Mouse (Mus musculus): ENCODE measurements at regions not wholly inside any gene's neighbourhood (a gene's known extent, or its start where the extent isn't known, plus 50 kb on each side); places are given as distances from the start of the nearest gene placed in this dataset.

DNA sequence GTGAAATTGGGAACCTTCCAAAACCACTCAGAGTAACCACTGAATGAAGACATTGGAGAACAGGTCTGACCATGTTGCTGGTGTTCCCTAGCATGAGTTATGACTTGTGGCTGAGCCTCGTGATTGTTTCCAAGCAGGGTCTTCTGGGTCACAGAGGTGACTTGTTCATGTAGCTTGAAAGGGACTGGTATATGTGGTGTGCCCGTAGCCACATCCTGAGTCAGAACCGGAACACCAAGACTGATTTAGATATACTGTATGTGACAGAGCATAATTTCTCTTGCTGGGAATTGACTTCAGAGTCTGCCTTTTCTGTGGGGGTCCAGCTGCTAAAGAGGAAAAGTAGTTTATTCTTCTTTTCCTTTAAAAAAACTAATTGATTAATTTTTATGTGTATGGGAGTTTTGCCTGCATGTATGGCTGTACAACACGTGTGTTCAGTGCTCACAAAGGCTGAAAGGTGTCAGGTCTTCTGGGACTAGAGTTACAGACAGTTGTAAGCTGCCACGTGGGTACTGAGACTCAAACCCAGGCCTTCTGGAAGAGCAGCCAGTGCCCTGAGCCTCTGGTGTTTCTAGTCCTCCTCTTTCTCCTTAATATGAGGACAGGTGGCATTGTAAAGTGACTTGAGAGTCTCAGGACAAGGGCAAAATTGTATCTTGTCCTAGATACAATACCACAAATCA is 139.3 kb upstream of the Spdye4c start:
- no peak for ATAC-seq (replicated peaks; ENCODE audit: low FRiP score, poor library complexity, severe bottlenecking)

DNA sequence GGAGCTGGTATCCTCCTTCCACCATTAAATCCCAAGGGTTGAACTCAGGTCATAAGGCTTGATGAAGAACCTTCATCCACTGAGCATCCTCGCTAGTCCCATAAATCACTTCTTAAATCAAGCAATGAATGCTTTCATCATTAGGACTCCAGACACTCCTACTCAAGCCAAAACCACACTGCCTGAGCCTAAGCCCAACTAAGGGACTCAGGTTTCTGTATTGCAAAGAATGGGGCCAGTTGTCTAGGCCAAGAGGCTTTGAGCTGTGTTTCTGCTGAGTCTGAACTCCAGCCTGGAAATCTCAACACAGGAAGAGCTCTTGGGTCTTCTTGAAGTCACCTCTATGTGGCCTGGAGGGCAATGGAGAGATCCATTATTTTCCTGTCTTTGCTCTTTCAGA is 138.4 kb upstream of the Spdye4c start:
- ATAC-seq (replicated peaks; ENCODE audit: low FRiP score, poor library complexity, severe bottlenecking), result no peak

DNA sequence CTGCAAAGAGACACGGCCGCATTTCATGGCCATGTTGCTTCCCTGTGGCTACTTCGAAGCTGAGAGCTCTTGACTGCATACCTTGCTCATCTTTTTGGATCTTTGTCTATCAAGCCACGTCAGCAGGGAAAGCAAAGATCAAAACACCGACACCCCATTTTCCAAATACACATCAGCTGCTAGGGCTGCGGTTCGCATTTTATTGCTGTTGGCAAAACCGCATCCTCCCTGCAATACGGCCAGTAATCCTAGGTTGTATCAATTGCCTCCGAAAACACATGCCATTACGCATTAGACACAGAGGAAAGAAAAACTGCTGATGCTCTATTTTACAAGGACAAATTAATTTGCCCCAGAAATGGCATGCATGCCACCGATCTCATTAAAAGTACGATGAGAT is 136.5 kb upstream of the Spdye4c start:
- ATAC-seq (replicated peaks; ENCODE audit: low FRiP score, poor library complexity, severe bottlenecking), result no peak

DNA sequence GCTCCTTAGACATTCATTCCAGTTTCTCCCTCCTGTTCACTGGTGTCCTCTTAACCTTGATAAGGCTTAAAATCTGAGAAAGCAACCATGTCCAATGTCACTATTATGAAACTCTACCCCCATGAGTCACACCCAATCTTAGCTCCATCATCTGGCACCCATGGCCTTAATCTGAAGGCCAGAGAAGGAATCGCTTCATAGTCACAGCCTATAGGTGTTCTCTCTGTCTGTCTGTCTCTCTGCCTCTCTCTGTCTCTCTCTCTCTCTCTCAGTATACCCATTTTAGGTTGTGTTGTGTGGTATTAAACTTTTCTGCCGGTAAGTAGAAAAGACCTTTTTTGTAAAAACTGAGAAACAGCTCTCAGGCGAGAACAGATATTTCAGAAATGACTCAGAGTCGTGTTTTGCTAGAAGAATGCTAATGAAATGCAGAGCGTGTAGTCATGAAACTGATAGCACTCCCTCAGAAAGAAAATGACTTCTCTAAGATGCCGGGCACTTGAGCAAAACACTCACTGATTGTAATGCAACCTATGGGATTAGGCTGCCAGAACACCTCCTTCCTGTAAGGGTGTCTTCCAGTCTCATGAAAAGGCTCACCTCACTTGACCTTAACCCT is 133.3 kb upstream of the Spdye4c start:
- ATAC-seq (replicated peaks; ENCODE audit: low FRiP score, poor library complexity, severe bottlenecking), result no peak

DNA sequence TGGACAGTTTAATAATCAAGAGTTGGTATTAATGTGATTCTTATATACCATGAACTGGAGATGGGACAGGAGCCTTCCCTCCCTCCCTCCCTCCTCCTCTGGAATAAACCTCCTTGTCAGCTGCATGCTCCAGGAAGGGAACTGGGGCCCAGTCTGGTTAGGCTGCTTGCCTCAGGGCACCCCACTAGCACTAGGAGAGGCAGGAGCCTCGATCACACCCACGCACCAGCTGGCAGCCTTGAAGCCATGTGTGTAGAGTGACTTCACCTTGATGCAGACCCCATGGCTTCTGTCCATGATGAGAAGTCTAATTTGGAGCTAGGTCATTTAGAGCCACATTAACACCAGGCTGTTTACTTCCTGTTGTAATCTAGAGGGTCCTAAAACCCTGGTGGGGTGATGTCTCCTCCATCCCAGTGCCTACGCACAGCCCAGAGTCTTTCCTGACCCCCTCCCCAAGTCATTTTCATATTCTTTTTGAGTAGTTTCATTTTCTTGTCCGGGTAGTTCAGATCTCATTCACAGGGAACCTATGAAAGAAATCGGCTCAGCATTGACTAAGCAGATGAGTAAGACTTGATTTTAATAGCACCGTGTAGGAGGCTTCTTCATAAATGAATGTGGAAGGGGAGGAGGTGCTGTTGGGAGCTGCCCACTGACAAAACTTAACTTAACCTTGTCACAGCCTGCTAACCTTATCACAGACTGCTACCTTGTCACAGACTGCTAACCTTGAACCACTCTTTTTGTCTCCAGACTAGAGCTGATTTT is 125.6 kb upstream of the Spdye4c start:
- no peak for ATAC-seq (replicated peaks; ENCODE audit: low FRiP score, poor library complexity, severe bottlenecking)

DNA sequence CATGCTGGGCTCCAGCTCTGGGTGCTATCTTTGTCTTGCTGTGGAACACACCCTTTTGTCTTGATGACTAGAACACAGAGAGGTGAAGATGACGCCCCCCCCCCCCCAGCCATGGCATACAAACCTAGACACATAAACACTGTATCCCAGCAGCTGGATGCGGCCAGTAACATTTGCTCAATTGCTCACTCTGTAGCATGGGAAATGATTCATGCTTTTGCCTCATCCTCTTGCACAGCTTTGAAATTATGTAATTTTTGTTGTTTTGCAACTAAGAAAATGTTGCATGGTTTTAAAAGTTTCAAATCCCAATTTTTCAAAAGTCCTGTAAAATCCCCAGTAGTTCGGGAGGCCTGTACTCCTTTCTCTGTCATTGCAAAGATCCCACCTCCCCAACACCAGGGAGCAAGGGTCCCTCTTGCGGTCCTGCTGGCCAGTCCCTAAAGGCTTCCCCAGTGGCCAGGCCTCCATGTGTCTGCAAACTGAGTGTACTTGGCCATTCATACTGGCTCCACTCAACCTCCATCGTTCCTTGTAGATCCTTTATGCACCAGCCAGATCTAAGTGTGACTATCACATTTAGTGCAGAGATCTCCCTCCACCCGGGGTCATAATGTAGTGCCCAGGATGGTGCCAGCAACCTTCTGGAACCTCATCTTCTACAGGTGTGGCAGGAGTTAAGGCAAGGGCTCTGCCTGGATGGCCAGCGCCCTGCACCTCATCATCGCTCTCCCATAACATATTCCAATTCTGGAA is 123.3 kb upstream of the Spdye4c start:
- no peak for ATAC-seq (replicated peaks; ENCODE audit: low FRiP score, poor library complexity, severe bottlenecking)

DNA sequence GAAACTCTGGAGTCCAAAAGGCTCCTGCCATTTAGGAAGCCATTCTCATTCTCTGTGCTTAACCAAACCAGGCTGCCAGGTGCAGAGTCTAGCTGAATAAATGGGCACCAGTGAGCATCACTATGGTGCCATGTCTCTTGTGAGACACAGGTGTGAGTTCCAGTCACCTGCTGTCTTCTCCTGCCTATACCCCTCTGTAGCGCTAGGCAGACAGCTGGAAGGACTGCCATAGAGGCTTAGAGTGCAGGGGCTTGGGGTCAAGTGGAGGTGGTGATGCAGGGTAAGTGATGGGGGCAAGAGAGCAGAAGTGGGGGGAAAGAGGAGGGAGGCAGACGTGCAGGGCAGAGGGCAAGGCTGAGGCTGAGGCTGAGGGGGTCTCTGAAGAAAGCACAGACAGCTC is 122.7 kb upstream of the Spdye4c start:
- no peak for ATAC-seq (replicated peaks; ENCODE audit: low FRiP score, poor library complexity, severe bottlenecking)

DNA sequence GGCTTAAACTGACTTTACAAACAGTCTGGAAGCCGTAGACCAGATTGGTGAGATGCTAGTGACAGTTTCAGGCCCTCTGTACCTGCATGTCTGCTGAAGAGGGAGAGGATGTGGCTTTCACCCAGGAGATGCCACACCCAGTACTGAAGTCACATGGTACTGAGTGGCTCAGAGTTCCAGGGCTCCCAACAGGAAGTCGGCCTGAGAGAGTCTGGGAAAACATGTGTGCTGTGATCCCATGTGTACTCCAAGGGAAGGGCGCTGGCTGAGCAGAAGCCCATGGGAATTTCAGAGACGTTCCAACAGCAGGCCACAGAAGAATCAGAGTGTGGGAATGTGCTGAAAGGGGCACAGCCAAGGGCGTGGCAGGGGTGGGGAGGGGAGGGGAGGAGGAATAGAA is 120.7 kb upstream of the Spdye4c start:
- no peak for ATAC-seq (replicated peaks; ENCODE audit: low FRiP score, poor library complexity, severe bottlenecking)

DNA sequence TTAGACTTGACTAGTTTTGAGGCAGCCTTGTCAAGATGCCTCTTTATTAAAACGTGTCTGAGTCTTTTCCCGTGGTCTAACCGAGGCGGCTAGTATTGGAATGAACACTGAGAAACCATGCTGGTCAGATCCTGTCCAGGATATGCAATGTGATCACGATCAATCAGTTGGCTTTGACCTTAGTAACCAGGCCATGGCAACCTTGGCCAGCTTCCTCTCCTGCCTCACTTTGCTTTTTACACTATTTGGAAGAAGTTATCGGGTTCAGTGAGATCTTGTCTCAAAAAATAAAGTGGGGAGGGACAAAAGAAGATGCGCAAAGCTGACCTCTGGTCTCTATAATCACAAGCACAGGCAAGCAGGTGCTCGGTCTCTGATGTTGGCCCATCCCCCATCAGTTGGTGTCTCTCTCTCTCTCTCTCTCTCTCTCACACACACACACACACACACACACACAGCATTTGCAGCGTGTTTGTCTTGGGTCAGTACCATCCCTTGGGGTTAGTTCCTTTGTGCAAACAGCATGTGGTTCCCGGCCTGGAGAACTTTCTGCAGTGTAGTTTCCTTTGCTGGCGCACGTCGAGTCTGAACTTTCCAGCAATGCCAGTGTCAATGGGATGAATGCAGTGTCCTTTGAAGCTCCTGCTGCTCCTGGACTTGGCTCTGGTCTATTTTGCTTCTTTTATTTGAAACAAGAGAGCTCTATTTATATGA is 117.6 kb upstream of the Spdye4c start:
- no peak for ATAC-seq (replicated peaks; ENCODE audit: low FRiP score, poor library complexity, severe bottlenecking)

DNA sequence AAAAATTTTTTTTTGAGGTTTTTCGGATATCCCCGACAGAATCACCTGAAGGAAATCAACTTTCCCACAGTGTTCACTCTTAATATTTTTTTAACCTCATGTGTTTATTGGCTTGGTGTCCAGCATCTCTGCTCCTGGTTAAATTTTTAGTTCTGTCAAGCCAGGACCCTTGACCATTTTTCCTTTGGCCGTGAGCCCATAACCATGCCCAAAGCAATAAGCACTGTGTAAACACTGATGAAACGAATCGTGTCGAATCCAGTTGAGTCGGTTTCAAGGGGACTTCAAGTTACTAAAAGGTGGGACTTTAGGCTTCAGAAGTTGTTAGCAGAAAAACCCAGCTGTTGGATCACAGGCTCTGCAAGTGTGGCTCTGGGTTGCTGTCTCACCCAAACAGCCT is 117.0 kb upstream of the Spdye4c start:
- no peak for ATAC-seq (replicated peaks; ENCODE audit: low FRiP score, poor library complexity, severe bottlenecking)

DNA sequence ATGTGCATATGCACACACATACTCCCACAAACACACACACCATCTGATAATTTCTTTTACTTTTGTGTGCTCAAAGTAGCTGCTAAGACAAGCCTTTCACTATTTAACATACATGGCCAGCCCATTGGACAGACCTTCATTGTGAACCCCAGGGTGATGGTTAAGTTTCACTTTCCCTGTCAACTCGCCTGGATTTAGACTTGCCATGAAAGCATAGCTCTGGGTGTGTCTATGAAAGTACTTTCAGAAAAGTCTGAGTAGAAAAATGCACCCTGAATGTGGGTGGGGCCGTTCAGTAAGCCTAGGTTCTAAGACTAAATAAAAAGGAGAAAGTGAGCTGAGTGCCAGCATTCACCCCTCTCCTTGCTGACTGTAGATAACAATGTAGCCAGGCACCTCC is 113.8 kb upstream of the Spdye4c start:
- no peak for ATAC-seq (replicated peaks; ENCODE audit: low FRiP score, poor library complexity, severe bottlenecking)

DNA sequence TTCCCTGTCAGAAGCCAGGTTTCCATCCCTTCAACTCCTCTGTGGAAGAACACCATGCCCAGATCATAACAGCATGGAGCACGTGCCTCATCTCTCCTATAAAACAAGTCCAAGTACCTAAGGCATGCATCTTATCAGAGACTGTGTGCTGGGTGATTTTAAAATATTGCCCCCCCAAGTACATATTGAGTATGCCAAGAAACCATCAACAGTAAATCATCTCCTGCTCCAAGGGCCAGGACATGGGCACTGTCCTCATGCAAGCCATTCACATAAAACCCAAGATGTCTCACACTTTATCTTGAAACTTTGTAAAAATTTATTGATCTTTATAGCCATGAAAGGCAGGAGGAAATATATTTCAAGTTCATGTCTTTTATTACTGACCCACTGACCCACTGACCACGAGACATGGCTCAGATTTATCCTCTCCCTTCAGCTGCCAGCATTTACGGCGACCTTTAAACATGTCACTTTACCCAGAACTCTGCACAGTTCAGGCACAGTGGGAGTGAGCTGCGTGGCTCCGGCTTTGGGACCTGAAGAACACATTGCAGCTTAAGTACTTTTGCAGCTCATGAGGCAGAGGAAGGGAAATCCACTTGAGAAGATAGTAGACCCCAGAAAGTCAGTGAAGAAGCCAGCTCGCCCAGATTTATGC is 99.7 kb upstream of the Spdye4c start:
- no peak for ATAC-seq (replicated peaks; ENCODE audit: low FRiP score, poor library complexity, severe bottlenecking)

DNA sequence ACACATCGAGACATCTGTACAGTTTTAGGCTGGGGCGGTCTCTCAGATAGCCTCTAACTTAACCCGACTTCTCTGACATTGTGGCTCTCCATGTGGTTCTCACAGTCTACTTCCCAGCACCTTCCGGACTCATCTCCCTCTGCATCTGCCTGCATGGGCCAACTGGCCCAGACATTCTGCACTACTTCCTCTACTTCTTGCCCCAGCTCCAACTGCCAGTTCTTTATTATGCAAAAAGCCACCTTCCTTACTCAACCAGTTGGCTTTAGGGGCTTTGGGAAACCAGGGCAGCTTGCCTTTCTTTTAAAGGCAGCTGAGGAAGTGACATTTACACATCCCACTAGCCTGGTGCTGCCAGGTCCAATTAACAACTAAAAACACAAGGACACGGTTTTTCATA is 97.1 kb upstream of the Spdye4c start:
- no peak for ATAC-seq (replicated peaks; ENCODE audit: low FRiP score, poor library complexity, severe bottlenecking)

DNA sequence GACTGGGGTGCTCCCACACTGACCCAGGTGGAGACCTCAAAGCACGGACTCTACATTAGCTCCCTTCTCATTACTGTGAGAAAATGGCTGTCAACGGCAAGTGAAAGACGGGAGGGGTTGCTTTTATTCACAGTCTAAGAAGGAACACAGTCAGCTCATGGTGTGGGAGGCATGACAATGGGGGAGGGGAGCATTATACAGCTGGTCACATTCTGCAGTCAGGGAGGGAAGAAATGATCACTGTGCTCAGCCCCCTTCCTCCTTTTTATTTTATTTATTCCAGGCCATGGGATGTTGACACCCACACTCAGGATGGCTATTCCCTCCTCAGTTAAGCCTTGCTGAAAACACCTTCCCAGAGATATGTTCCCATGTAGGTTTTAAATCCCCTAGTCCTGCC is 93.1 kb upstream of the Spdye4c start:
- ATAC-seq (replicated peaks; ENCODE audit: low FRiP score, poor library complexity, severe bottlenecking), result no peak

DNA sequence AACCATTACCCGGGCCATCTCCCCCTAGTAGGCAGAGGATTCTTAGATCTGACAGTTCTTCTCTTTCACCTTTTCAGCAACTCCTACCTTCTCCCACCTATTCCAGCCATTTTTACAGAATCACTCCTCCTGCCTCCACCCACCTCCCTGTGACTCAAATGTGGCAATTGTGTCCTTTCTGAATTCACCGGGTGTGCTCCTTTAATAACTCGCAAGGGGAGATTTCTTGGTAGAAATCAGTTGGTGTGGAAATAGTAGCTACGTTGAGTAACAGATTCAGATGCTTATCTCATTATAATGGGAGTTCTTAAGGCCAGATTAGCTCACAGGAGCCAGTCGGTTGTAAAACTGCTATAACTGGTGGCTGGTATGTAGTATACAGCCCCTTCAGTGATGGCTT is 92.4 kb upstream of the Spdye4c start:
- no peak for ATAC-seq (replicated peaks; ENCODE audit: low FRiP score, poor library complexity, severe bottlenecking)

DNA sequence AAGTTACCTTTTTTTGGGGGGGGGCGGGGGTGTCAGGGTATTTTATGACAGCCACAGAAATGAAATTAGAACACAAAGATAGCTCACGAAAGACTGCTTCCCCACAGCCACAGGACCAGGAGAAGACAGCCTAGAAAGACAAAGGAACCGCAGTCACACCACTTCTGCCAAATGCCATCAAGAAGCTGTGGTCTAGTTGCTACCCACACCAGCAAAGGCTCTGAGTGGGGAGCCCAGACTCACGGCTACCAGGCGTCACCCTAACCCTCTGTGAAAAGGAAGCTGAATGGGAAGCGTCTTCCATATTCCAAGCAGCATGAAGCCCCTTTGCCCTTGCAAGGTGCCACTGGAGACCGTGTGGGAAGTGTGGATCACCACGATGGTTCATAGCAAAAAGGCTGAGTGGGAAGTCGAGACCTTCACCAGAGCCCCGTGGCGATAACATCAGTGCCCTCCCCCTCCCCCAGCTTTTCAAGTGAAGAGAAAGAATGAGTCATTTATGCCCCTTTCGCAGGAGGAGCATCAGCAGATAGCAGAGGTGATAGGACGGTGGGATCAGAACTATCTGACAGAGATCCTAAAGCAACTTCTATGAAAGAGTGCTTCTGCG is 91.3 kb upstream of the Spdye4c start:
- no peak for ATAC-seq (replicated peaks; ENCODE audit: low FRiP score, poor library complexity, severe bottlenecking)

DNA sequence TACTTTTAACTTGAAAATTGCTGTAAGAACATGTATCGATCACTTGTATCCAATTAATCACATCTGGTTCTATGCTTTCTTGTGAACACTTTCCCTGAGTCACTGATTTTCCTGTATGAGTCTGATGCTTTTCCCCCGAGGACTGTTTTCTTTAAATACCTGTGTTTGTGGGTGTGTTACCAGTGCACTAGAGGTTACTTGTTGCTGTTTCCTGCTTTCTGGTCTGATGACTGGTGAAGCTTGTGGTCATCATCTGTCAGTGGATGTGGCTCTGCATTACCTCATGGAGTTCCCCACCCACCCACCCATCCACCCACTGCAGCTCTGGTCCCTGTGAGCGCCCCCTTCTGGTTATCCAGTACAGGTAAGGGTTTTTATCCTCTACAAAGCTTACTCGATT is 88.3 kb upstream of the Spdye4c start:
- ATAC-seq (replicated peaks; ENCODE audit: low FRiP score, poor library complexity, severe bottlenecking), result no peak

DNA sequence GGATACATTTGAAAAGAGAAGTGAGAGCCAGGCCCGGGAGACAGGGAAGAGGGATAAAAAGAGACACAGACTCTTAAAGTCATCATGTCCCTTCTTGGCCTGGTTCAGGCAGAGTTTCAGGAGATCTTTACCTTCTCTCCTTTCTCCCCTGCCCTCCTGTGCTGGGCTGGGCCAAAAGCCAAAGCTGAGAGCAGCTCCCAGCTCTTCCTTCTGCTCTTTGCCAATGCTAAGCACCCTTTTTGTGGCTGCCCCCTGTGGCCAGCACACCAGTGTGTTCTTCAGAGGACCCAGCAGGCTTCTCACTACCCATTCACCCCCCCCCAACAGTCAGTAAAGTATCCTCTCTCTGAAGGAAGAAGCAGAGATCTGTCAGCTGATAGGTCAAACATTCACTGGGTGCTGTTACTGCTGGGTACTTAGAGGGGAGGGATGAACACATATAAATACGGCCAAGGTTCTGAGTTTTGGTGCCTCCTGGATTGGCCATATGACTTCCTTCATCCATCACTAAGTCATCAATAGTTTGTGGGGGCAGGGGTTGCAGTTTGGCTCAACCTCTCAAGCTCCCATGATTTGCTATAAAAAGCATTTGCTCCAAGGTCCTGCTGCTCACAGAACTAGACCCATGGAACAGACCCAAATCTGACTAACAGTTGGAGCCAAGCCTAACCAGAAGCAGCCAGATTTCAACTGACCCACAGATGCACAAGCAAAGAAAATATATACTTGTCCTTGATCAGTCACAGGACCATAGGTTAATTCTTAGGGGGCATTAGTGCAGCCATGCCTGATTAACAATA is 87.7 kb upstream of the Spdye4c start:
- ATAC-seq (replicated peaks; ENCODE audit: low FRiP score, poor library complexity, severe bottlenecking), result no peak

All from erythroblast, adult 5-6 weeks (primary cell).